Mouse (Mus musculus) lung, adult 2 months (tissue): ENCODE results near the gene 9230102O04Rik. TPM values are rescaled to one million over a fixed set of nuclear protein-coding genes. Genes with fewer than 3 reads are reported as not detected.

ENCODE experiments used
- DNase-seq: peaks from one replicate; pipeline ENCODE4 v3.0.0; 2022
- H3K4me1 ChIP-seq: fragments of 200-500 bp; 2 replicates; pipeline ENCODE4 v1.6.1; 2011; ENCODE audit warnings: low read length; ENCODE audit not compliant: control insufficient read depth, insufficient read depth
- H3K4me3 ChIP-seq: fragments of 200-500 bp; replicated peaks from 2 replicates; pipeline ENCODE3; 2011; ENCODE audit warnings: low read depth, mild to moderate bottlenecking, control low read depth, low read length; ENCODE audit errors: extremely low read depth
- CTCF ChIP-seq: fragments of 200-500 bp; IDR thresholded peaks from 2 replicates; pipeline ENCODE4 v1.5.1; 2011; ENCODE audit warnings: mild to moderate bottlenecking, low read length, control low read depth; ENCODE audit not compliant: insufficient read depth
- POLR2A ChIP-seq: fragments of 200-500 bp; IDR thresholded peaks from 2 replicates; pipeline ENCODE4 v1.6.1; 2011; ENCODE audit warnings: low read depth, mild to moderate bottlenecking, control low read depth, low read length, borderline replicate concordance; ENCODE audit errors: extremely low read depth
- WGBS: fragments of 180-500 bp; shearing (Covaris S2); methylation state at CpG from one replicate; pipeline ENCODE4 v1.1.7; 2018; 5-methylcytosine and 5-hydroxymethylcytosine counted together
- polyA plus RNA-seq: library from polyadenylated mRNA; depleted of rRNA; stranded (reverse); fragments of >200 nt; gene quantifications from 2 replicates; pipeline ENCODE4 v1.2.3, GENCODE M21; 2012; rRNA removed

9230102O04Rik gene
- polyA plus RNA-seq, 1 experiment = not detected

GRCm38 (mm10) chr2:9833712-9834111 lies 55.6 kb downstream of the 9230102O04Rik start:
- no peak for DNase-seq
- H3K4me1 ChIP-seq = no peaks in the 10 kb centered on the region; the same call in 1 of the 2 replicates
- 69% methylated on average over 7 of the region's 7 CpGs for WGBS
- TF ChIP-seq POLR2A (no peak), CTCF (no peak)
- H3K4me3 ChIP-seq = no peak overlapping the region

Other genes with a start within 250 kb of the 9230102O04Rik start
- not detected in 2 replicates for gene 4930412O13Rik, start 8.3 kb downstream of the 9230102O04Rik start, polyA plus RNA-seq
- gene Gata3, start 494 bp upstream of the 9230102O04Rik start, polyA plus RNA-seq = 12.3 and 13.9 TPM in 2 replicates
- 5.8 and 8.7 TPM in 2 replicates for gene Taf3, start 159.1 kb upstream of the 9230102O04Rik start, polyA plus RNA-seq
- 125 and 180 TPM in 2 replicates for gene Atp5c1, start 191.0 kb upstream of the 9230102O04Rik start, polyA plus RNA-seq
- gene Kin, start 191.1 kb upstream of the 9230102O04Rik start, polyA plus RNA-seq = 1.7 TPM in 2 replicates
- gene Itih2, start 241.9 kb upstream of the 9230102O04Rik start, polyA plus RNA-seq = 1.4 and 2.6 TPM in 2 replicates